Mouse (Mus musculus): Measurements from ENCODE around the gene Nrsn2. TPM values are rescaled to one million over a fixed set of nuclear protein-coding genes. Genes with fewer than 3 reads are reported as not detected.
A peak's percentile ranks its signal among the peaks of the same experiment; 100 is the strongest.

Nrsn2 gene
- total RNA-seq (2021) = 10 to 100 TPM; 38.3 to 57.6 TPM
- long read RNA-seq, experiment 1, transcript Nrsn2-201 (3 exons, 1,455 nt) = major isoform, 20 of 33 reads
- long read RNA-seq, experiment 1, partial matches to known transcripts = 7 of 33 reads
- long read RNA-seq, experiment 1, other reads (novel, unspliced or antisense) = 6 of 33 reads
- long read RNA-seq, experiment 2, transcript Nrsn2-201 (3 exons, 1,455 nt) = major isoform, 21 of 27 reads
- long read RNA-seq, experiment 2, partial matches to known transcripts = 4 of 27 reads
- long read RNA-seq, experiment 2, other reads (novel, unspliced or antisense) = 2 of 27 reads

DNA sequence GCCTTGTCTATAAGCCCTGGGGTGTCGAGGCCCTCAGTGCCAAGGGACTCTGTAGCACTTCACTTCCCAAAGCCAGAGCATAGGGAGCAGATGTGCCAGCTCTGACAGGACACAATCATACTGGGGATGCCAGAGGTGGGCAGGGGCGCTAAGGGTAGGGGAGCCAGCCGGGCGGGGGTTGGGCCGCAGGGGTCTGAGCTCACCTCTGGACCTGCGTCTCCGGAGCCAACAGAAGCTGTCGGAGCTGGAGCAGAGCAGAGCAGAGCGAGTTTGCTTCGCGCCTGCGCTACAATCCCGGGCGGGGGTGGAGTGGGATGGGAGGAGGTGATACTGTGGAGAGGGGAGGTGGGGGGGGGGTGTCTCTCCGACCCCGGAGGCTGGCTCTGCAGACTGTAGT lies at the start of gene Nrsn2:
Gene Nrsn2, minus strand, starts transcription at position 294 of the 397 bp plus-strand sequence.
- DNase-seq (ENCODE audit: low spot score in 2 of 2) = peak in 1 of 2 experiments; percentile 40
- intact Hi-C loops (cut with DNase I) = no loop called here

DNA sequence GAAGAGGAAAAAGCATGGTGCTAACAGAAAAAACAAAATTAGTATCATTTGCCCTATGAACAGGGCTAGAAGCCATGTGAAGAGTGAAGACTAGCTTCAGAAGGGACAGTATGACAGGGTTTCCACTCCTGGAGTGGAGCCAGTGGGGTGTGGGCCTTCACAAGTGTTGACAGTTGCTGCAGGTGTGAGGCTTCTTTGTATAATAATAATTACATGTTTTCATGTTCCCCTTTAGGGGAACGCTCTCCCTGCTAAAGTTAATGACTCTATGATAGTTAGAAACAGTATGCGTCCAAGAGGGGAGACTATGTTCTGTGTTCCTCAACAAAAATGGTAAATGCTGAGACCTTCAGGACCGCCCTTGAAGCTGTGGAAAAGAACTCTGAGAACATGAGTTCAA lies 39.3 kb upstream of the Nrsn2 start:
- intact Hi-C loops (cut with DNase I) = no loop called here
- no peak for DNase-seq (ENCODE audit: low spot score in 2 of 2)

DNA sequence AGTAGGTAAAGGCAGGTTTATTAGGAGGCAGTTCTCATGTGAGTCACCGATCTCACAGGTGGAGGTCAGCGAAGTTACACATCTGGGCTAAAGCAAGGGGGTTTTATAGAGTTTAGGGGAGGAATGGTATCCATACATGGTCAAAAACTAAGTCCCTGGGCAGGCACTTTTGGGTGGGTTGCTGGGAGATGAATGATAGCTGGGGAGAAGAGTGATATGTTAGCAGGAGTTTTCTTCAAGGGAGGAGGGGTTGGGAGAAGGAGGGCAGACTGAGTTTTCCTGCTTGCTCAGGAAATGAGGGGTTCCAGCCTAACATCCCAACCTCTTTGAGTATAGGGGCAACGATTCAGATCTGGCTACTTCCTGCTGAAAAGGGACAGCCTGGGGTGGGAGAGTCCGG lies 38.8 kb upstream of the Nrsn2 start, which contains the start of gene 6820408C15Rik:
Gene 6820408C15Rik, plus strand, starts transcription at position 301 of the 400 bp plus-strand sequence.
- intact Hi-C loops (cut with DNase I) = no loop called here

DNA sequence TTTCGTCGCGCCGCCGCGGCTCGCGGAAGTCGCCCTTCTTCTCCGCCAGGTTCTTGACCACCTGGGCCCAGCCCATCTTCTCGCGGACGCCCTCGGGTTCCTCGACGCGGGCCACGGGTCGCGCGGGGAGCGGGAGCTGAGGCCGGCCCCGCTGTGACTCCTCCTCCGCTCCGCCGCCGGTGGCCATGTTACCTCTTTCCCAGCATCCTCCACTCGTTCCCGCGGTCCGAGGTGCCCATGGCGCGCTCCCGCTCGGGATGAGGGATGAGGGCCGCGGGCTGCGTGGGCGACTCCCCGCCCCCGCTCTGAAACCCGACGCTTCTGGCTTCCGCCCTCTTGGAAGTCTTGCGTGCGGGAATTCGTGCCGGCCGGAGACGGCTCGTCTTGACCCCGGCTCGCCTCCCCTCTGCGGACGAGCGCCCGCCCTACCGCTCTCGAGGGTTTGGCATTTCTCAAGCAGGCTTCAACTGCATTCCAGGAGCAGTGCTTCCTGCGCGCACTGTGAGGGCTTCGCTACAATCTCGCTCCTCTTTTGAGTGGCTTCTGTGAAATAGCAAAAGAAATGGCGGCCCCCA lies 38.2 kb upstream of the Nrsn2 start, which contains the start of gene Zcchc3:
Gene Zcchc3, minus strand, starts transcription at position 437 of the 575 bp plus-strand sequence.
- intact Hi-C loops (cut with DNase I) = loop anchor here (1.0 kb wide), 1 partner anchor 16 kb away; the partner anchor contains the start of gene Sox12

More for the DNA sequence above, 38.8 kb upstream of the Nrsn2 start, which contains the start of gene 6820408C15Rik:
- DNase-seq (ENCODE audit: low spot score in 2 of 2) = no peak

DNA sequence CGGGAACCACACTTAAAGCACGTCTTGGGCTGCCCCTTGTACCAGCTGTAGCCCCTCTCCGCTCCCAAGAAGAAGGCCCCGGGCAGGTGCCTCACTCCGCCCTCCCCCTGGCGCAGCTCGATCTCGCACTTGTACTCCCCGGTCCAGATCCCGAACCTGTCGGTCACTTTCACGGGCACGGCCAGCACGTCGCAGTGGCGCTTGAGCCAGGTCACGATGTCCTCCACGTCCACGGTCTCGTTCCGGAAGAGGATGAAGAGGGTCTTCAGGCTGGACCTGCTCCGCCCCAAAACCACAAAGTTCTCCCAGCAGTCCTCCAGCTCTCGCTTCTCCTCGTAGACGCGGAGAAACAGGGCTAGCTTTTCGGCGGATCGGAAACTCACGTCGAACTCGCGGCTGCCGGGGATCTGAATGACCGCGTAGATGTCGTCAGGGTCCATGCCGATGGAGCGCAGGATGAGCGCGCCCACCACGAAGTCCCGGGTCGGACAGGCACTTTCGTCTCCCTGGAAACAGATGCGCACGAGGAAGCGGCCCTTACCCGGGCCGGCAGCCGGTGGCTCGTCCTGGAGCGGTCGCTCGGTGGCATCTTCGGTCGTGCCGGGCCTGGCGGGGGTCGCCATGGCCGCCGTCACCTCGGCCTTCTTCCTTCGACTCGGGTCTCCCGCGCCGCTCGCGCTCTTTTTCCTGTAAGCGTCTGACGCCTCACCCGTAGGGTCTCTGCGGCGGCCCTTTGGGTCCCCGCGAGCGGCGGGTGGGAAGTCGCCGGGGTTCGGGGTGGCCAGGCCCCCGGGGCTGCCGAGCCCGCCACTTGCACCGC lies 37.5 kb upstream of the Nrsn2 start:
- intact Hi-C loops (cut with DNase I) = loop anchor here (1.0 kb wide), 1 partner anchor 16 kb away; the partner anchor contains the start of gene Sox12

More for the DNA sequence above, 38.2 kb upstream of the Nrsn2 start, which contains the start of gene Zcchc3:
- DNase-seq (ENCODE audit: low spot score in 2 of 2) = peak; percentile 85 to 89

DNA sequence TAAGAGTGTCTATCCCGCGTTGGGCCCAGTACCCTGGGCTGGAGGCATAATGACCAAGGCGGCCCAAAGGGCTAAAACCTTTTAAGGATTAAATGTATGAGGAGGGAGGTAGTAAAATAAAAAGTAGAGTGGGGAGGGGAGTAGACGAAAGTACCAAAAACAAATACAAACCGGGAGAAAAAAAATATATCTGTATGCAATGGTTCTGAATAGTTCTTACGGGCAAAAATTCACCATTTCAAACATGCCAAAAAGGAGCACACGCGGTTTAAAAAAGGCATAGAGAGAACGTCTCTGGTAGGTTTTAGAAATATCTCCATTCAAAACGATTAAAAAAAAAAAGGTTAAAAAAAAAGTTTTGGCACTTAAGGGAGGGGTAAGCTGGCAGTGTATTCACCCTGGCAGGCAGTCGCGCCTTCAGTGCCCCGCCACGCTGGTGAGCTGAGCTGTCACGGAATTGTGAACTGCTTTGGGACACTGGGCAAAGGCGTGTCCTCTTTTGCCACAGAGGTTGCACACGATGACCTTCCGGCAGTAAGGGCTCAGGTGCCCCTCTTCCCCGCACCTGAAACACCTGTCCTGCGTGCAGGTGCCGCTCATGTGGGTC lies 36.8 kb upstream of the Nrsn2 start:
- DNase-seq (ENCODE audit: low spot score in 2 of 2) = no peak
- intact Hi-C loops (cut with DNase I) = no loop called here

More for the DNA sequence above, 37.5 kb upstream of the Nrsn2 start:
- peak in 1 of 2 experiments; percentile 30 for DNase-seq (ENCODE audit: low spot score in 2 of 2)

DNA sequence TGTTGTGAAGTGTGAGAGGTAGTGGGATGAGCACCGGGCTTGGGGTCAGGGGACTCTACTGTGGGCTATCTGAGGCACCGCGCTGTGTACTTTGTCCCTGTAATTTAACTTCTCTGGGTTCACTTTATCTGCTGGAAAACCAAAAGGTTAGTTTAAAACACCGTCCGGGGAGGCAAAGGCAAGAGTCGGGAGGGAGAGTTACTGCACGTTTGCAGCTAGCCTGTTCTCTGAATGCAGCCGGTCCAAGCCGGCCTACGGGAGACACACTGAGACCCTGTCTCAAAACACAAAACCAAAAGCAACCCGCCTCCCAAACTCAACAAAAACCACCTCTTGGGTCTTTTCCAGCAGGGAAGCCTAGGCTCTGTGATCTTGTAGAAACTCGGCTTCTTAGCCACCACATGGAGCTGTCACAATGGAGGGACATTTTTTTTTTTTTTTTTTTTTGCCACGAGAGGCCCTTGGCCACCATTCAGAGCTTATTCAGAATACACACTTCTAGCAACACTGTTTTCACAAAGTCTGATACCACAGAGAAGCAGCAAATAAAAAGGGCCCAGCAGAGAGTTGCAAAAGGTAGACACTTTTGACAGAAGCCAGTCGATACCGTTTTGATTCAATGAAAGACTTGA lies 36.2 kb upstream of the Nrsn2 start:
- DNase-seq (ENCODE audit: low spot score in 2 of 2) = no peak
- intact Hi-C loops (cut with DNase I) = no loop called here

DNA sequence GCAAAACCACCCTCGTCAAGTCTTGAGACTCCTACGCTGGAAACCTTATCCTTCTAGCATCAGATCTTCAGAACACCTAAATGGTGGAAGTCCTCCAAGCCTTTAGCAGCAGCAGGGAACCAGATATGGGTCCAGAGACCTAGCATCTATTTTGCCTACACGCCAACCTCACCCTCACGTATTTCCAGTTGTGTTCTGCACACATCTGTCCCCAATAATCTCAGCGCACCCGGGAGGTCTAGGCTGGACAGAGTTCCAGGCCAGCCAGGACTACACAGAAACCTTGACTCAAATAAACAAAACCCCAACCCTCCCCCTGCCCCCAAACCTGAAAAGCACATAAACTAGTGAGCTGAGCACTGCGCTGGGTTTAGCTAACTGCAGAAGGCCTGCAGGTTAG lies 35.0 kb upstream of the Nrsn2 start:
- intact Hi-C loops (cut with DNase I) = no loop called here
- no peak for DNase-seq (ENCODE audit: low spot score in 2 of 2)

DNA sequence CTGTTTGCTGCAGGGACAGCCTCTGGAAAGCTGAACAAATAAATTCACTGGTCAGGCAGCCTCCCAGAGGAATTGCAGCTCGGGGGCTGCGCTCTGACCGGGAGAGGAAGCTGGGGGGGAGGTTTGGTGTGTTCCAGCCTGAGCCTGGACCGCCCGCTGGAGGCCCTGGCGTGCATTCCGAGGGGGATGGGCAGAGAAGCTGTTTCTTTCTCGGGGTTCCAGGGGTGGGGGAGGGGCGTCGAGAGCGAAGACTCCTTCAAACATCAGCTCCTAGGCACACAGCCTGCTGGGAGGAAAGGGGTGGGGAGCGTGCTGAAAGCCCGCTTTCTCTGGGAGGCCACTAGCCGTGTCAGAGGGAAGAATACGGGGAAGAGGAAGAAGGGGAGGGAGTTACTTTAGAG lies 34.5 kb upstream of the Nrsn2 start:
- peak; percentile 80 to 93 for DNase-seq (ENCODE audit: low spot score in 2 of 2)
- intact Hi-C loops (cut with DNase I) = no loop called here

DNA sequence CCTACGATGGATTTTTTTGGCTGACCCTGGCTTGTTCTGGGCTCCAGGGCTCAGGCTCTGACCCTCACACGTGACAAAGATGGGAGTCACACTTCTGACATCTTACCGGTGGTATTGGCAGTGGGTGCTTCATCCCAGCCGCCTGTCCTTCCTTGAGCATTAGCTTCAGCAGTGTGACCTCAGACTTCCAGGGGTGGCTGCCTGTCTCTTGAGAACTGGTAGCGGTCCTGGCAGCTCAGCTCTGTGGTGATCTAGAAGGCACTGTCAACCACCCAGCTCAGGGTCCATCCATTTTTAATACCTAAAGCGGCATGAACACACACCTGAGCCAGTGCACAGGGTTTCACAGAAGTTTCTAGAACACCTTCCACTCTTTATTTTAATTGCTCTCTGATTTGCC lies 33.3 kb upstream of the Nrsn2 start:
- intact Hi-C loops (cut with DNase I) = no loop called here
- no peak for DNase-seq (ENCODE audit: low spot score in 2 of 2)

DNA sequence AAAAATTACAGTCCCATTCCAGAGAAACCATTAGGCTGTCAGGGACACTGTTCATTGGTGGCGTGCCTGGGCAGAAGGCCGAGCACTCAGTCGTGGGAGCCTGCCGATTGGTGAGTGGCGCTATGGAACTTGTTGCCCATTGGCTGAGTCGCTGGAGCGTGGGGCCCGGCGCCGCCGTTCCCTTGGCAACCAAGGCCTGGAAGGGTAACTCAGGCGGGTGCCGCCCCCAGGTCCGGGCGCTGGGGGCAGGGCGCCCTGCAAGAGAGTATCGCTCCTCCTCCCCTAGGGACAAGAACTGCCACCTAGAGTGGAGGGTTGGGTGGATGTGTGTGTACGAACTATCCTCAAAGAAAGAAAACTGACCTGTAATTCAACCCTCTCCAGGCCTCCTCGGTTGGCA lies 29.7 kb upstream of the Nrsn2 start:
- peak; percentile 98 to 99 for DNase-seq (ENCODE audit: low spot score in 2 of 2)
- intact Hi-C loops (cut with DNase I) = no loop called here

DNA sequence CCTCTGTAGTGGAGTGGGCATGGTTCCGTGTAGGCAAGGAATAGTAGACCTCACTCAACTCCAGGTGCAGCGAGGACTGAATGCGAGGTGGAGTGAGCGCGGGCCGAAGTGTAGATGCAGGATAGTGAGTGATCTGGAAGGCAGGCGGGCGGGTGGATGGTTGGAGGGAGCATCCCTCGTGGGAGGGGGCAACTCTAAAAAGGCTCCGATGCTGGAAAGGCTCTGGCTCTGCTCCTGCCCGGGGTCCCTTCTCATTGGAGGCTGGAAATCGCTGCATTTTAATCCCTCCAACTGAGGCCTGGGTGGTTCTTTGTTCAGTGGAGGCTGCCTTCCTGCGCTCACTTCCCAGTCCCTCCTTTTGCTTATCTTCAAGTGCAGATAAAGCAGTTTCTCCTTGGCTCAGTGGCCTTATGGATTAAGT lies 22.7 kb upstream of the Nrsn2 start:
- peak in 1 of 2 experiments; percentile 67 for DNase-seq (ENCODE audit: low spot score in 2 of 2)
- intact Hi-C loops (cut with DNase I) = no loop called here

DNA sequence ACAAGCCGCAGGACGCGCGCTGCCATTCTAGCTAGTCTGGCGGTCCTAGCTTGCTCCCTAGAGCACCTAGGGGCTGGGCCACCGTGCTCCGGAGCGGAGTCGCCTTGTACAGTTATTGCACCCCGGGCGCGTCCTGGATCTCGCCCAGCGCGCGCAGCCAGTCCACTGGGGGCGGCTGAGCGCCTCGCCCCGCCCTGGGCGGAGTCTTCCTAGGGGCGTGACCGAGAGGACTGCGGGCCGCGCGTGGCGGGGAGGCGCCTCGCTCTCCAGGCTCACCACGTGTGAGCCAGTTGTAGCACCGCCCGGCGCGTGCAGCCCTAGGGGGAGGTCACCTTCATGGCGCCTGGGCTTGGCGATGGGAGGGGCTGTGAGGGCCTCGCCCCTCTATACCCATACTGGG lies 22.3 kb upstream of the Nrsn2 start:
- intact Hi-C loops (cut with DNase I) = loop anchor here (1.0 kb wide), 1 partner anchor 16 kb away; no protein-coding TSS in a partner anchor
- DNase-seq (ENCODE audit: low spot score in 2 of 2) = peak; percentile 90 to 95

DNA sequence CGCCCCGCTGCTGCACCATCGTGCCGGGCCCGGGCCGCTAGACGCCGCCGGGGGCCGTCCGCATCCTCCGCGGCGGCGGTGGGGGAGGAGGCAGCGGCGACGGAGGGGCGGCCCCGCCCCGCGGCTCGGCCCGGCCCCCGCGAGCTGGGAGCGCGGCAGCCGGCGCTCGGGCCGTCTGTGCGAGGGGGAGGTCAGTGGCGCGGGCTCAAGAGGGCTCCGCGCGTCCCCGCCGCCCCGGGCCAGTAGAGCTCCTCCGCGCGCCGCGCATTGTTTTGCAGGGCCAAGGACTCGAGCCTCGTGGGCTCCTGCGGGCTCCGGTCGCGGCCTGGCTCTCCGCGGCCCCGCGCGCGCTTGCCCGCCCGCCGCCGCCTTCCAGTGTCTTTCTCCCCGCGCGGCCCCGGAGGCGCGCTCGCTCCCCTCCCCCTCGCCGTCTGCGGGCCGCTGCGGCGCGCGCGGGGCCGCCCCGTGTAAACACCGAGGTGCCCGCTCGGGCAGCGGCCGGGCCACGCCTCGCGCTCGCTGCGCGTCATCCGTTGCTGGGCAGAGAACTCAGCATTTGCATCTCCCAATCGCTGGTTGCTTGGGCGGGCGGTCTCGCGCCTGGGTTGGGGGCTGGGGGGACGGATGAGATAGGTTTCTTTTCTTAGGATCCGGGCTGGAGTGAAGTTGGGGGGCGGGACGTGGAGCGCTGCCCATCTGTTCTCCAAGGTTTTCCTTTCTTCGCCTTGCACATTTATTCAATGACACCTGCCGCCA lies 21.4 kb upstream of the Nrsn2 start, which contains the start of gene Sox12:
Gene Sox12, minus strand, starts transcription at position 384 of the 756 bp plus-strand sequence.
- intact Hi-C loops (cut with DNase I) = loop anchor here (1.0 kb wide), 1 partner anchor 16 kb away; no protein-coding TSS in a partner anchor
- DNase-seq (ENCODE audit: low spot score in 2 of 2) = peak; percentile 98 to 99

DNA sequence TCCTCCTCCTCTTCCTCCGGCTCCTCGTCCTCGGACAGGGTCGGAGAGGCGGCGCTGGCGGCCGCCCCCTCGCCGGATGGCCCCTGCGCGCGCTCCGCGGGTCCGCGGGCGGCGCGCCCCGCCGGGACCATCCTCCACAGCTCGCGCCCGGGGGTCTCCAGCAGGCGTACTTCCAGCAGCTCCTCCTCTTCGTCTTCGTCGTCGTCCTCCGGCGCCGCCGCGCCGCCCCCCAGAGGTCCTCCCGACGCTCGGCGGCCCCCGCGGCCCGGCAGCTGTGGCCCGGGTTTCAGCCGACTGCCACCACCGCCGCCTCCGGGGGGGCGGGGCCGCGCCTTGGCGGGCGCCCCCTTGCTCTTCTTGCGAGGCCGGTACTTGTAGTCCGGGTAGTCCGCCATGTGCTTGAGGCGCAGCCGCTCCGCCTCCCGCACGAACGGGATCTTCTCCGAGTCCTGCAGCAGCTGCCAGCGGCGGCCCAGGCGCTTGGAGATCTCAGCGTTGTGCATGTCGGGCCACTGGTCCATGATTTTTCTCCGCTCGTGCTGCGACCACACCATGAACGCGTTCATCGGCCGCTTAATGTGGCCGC lies 20.7 kb upstream of the Nrsn2 start:
- intact Hi-C loops (cut with DNase I) = no loop called here
- DNase-seq (ENCODE audit: low spot score in 2 of 2) = peak; percentile 83 to 93

DNA sequence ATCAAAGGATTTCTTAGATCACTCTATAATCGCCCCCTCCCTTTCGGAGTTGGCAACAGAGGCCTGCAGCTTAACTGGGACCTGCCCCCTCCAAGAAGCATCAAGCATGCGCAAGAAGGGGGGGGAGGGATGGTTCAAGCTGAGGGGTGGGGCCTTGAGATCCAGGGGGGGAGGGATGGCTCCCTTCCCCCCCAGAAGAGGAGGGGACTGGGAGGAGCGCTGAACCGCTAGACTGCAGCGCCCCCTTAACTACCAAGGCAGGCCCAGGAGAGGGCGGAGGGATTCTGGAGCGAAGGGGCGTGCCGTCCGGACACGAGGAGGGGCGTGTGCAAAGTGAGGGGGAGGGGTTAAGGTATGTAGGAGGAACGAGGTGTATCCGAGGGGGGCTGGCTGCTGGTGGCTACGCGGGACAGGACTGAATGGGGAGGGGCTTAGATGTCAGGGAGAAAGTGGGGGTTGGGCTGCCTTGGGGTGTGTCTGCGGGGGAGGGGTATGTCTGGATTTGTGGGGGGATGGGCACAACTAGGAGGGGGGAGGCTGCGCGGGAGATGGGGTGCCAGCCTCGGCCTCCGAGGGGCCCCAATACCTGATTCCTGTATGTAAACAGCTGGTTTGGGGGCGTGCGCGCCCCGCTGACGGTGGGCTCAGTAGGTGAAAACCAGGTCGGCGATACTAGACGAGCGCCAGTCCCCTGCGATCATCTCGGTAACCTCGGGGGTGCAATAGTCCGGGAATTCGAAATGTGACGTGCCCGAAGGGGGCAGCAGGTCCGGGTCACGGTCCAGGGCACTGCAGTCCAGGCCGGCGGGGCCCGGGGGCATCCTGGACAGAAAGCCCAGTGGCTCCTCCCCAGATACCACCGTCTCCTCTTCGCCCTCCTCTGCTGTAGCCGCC lies 19.9 kb upstream of the Nrsn2 start:
- intact Hi-C loops (cut with DNase I) = no loop called here
- peak; percentile 89 to 96 for DNase-seq (ENCODE audit: low spot score in 2 of 2)

Measured in left cerebral cortex, postnatal 14 days (tissue).